Mouse (Mus musculus) right cerebral cortex, postnatal 14 days (tissue): ENCODE data around the gene Arfip1.
"Not testable (repeated sequence)": the region's sequence is repeated elsewhere in the genome, so short reads cannot be mapped to it uniquely, and the experiment has no call there.

Source experiments
- DNase-seq: peaks from one replicate; pipeline ENCODE4 v3.0.0; 2022

Arfip1 gene

DNA sequence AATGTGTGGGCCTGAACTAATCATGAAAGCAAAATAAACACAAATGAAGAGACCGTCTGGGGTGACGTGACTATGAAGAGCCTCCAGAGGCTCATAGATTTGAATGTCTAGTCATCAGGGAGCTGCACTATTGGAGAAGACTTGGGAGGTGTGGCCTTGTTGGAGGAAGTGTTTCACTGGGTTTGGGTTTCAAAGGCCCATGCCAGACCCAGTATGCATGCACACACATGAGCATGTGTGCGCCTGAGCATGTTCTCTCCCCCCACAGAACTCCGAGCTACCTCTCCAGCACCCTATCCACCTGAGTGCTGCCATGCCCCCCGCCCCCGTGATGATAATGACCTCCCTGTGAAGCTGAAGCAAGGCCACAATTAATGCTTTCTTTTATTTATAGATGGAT, 12.8 kb downstream of the Arfip1 start:
- DNase-seq = no peak

DNA sequence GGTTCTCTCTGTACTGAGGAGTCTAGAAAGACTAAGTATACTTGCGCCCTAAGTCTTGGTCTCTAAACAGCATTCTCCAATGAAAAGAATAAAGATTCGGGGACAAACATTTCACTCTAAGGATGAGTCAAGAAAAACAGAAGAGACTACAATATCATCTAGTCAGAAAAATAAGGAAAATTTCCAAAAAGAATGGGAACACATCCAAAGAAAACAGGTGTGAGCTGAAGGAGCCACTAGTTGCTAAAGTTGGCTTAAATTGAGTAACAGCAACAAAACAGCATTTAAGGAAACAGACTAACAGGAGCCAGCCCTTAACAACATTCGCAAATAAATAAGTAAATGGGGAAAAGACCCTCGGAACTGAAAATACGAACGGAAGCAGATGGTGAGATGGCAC, 13.9 kb downstream of the Arfip1 start:
- DNase-seq = no peak

DNA sequence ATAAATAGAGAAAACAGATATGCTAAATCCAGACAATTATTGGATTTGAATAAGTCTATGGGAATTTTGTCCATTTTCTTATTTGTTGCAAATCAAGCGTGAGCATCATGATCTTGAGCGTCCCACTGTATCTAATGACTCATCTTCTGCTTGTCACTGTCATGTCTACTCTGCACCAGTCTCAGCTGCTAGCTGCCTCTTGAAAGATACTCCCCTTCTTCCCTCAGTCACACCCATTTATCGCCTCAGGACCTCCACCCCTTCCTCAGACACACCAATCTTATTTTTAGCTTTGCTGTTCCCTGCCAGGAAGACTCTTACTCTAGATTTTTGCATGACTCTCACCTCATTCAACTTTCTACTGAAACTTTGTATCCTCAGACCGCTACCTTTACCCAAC, 19.0 kb downstream of the Arfip1 start:
- DNase-seq = no peak

DNA sequence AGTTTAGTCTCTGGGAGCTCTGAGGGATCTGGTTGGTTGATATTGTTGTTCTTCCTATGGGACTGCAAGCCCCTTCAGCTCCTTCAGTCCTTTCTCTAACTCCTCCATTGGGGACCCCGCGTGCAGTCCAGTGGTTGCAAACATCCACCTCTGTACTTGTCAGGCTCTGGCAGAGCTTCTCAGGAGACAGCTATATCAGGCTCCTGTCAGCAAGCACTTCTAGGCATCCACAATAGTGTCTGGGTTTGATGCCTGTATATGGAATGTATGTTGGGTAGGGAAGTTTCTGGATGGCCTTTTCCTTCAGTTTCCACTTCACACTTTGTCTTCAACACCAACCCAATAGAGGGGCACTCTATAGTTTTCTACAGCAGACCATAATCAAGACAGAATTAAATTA, 19.5 kb downstream of the Arfip1 start:
- not testable (repeated sequence) for DNase-seq

DNA sequence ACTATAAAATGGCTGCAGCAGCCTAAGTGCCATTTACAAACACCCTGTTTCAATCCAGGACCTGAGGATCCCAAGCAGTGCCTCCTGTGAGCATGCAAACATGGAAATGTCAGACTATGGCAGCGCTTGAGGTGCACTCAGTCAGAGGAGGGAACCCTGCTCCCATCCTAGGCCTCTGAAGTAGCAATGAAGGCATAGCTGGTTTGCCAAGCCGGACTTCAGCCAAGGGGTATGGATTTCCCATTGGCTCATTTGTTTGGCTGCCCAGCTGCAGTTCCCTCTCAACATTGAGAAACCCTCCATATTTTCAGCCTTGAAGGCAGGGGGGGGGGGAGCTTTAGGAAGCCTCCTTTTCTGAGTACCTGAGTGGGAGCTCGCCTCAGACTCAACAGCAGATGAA, 24.1 kb downstream of the Arfip1 start:
- no peak for DNase-seq

DNA sequence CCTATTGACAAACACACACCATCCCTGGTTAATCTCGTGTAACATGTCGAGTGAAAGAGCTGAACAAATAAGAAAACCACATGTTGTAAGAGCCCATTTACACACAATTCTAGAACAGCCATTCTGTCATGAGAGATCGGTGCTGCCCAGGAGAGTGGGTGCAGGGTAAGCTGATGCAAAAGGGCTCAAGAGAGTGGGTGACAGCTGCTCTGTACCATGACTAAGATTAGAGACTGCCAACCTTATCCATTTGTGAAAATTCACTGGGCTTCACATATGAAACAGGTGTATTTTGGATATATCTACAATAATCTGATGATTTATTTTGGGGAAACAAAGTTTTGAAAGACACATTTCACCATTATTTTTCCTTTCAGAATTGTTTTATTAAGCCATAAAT, 26.6 kb downstream of the Arfip1 start:
- DNase-seq = no peak

DNA sequence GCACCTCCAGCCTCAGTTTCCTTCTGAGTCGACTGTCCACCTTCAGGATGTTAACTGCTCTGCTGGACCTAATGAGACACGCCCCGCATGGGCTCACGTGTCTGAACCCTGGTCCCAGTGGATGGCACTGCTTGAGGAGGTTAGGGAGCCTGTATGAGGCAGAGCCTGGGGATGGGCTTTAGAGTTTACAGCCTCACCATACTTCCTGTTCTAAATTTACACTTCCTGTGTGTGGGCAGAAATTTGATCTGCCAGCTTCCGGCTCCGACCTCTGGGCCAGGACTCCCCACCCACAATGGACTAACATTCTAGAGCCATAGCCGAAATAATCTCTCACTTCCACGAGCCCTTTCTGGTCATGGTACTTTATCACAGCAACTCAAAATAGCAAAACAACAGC, 35.2 kb downstream of the Arfip1 start:
- DNase-seq = no peak

DNA sequence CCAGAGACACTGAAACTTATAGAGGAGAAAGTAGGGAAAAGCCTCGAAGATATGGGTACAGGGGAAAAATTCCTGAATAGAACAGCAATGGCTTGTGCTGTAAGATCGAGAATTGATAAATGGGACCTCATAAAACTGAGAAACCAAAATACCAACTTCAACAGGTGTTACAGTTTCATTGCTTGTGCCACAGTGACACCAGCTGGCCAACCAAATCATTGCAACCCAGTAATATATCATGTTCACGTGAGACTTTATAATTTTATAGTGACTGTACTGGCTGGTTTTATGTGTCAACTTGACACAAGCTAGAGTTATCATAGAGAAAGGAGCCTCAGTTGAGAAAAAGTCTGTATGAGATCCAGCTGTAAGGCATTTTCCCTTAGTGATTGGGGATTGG, 40.0 kb downstream of the Arfip1 start:
- peak; percentile 71 for DNase-seq

DNA sequence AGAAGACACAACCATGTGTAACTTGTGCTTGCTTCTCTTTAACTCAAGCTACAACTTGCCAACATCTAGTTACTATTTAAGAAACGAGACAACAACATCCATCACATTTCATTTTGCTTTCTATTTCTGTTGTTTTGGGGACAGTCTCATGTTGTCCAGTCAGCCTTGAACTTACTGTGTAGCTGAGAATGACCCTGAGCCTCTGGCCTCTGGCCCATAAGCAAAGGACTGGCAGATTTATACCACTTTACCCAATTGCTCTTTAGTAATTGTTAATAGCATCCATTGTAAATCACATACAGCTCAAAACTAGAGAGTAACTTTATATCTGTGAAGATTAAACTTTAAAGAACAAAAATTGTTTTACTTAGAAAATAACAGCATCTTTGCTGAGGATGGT, 40.5 kb downstream of the Arfip1 start:
- no peak for DNase-seq

DNA sequence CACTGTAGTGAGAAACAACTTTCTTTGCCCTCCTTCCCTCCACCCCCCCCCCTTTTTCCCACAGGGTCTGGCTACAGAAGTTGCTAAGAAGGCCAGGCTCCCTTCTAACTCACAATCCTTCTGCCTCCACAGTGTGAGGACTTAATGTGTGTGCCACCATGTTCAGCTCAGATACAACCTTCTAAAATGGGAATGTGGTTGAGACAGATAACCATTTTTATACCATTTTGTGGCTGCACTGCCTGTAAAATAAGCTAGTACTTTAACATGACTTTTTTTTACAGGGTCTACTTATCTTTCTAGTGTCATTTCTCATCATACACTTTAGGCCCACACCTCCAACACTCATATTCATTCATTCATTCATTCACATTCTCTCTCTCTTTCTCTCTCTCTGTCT, 41.8 kb downstream of the Arfip1 start:
- no peak for DNase-seq

DNA sequence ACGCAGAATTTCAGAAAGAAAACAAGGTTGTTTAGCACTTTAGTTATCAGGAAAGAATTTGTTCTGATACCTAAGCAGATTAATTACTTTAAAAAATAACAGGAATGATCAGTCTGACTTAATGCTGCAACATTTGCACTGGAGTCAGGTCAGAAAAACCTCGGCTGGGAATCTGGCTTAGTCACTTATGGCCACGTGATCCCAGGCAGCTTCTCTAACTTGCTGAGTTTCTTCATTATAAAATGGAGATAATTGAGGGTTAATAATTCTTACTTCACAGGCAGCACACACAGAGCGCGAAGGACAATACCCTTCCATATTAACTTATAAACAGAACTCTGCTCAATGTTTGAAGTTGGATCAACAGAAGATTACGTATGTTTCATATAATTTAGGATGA, 45.4 kb downstream of the Arfip1 start:
- DNase-seq = no peak

DNA sequence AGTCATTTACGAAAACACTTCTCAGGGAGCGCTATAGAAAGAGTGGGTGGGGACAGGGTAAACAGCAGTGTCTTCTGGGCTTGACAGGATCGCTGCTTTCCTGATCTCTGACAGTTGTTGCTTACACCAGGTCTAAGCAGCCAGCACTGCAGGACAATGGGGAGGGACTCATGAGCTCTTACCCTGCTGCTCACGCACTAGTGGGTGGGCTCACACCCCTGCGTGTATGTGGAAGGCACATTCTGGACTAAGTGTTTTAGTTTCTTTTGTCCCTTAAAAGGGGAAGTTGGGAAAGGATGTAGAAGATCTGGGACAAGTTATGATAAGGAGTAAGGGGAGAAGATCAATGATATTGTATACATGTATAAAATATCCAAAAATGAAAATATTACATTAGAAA, 49.2 kb downstream of the Arfip1 start:
- no peak for DNase-seq

DNA sequence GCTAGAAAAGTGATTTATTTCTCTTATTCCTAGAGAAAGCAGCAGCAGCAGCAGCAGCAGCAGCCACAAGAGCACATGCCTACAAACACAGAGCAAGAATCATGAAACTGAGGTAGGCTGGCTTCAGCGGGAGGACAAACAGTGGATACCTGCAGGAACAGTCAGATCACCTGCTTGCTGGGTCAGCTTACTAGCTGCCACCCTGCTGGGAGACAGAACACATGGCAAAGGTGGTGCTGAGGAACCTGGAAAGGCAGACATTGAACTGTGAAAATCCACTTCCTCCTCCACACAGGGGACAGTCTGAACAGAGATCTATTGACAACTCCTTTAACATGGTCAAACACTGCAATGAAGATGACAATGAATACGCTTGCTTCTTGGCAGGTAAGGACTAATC, 53.4 kb downstream of the Arfip1 start:
- no peak for DNase-seq

DNA sequence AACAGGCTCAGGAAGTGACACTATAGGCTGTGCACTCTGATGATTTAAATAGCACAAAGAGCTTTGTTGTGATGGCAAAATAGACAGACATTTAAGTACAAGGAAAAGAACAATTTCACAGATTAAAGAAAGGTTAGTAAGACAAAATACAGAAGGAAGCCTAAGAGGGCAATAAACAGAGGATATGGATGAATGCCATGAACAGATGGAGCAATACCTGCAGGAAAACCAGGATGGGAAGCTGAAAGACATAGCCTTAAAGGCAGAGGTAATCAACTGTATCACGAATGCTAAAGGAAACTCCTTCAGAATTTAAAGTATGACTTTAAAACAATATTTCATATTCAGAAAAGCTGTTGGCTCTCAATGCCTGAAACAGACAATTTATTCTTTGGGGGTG, 57.5 kb downstream of the Arfip1 start:
- DNase-seq = no peak

DNA sequence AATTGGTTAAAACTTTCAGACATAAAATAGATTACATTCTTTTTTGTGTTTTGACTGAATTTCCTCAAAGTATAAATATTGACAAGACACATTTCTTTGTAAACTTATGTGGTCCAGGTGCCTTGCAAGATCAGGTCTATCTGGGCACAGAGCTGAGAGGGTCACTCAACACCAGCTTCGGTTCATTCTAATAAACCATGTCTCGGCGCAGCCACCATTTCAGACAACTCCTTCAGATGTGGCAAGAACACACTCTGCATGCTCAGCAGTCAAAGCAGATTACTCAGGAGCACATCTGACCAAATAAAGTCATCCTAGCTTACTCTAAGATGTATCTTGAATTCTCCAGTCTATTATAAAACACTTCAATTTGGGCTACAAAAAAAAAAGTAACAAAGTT, 66.3 kb downstream of the Arfip1 start:
- no peak for DNase-seq

DNA sequence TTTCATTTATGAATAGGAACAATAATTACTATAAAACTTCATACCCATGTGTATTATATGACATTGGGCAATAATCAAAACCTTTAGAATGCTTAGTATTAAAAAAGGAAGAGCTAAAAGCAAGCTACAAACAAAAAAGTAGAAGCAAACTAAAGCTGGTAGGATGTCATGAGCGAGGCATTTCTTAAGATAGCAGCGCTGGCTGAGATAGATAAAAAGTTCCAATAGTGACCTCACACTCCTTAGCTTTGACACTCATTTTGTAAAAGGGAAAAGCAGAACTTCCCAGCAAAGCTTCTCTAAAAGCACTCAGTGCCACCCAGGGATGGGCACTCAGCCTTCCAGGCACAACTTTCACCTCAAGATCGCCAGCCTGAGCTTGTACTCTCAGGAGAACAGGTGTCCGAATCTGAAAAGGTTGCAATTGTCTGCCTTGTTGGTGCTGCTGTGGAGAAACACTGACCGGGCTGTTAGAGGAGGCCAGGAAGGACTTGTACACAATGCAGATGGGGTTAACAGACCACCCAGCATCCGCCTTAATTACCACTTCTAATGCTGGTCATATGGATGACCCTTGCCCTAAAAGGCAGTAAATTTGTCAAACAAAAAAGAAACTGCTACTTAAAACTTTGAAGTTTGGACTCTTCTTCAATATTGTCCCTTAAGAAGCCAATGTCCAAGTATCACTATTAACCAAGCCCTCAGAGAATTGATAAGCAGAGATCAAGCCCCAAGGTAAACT, 69.5 kb downstream of the Arfip1 start:
- no peak for DNase-seq

DNA sequence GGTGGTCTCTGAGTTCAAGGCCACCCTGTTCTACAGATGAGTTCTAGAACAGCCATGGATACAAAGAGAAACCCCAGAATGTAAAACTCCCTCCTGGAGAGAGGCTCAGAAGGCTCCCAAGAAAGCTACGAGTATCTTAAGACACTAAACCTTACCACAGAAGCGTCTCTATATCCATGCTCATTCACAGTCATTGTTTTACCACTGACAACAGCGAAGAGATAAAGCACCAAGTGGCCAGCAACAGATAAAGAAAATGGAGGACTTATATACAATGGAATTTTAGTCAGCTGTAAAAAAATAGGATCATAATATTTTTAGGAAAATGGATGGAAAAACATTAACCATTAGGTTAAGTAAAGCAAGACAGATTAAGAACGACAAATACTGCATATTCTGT, 77.2 kb downstream of the Arfip1 start:
- DNase-seq = no peak

DNA sequence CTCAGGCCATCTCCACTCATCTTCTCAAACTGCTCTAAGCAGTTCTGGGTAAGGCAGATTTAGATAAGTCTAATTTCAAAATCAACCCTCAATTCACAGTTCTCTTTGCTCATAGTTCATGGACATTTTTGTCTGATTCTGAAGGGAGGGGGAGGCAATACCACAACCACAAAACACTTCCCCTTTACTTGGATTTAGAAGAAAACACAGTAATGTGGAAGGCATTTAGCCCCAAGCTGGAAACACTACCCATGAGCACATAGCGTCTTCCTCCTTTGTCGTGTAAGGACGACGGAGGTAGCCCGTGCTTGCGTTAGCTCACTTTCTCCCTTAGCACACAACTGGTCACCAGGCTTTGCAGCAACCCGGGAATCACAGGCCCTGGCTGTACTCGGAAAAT, 78.1 kb downstream of the Arfip1 start:
- no peak for DNase-seq

DNA sequence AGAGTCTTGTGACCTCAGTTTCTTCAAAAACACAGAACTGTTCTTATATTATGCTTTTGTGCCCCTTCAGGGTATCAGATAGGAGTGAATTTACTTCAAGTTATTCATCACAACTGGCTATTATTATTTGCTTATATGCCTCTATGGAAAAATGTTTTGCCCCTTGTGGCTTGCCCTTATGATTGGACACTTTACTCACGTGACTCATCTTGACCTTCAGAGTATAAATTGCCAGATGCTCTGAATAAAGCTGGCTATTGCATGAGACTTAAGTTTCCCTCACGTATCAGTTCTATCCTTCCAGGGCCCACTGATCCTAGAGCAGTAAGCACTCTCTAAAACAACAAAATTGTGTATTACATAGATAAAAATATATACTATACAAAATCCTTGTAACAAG, 80.3 kb downstream of the Arfip1 start:
- no peak for DNase-seq

DNA sequence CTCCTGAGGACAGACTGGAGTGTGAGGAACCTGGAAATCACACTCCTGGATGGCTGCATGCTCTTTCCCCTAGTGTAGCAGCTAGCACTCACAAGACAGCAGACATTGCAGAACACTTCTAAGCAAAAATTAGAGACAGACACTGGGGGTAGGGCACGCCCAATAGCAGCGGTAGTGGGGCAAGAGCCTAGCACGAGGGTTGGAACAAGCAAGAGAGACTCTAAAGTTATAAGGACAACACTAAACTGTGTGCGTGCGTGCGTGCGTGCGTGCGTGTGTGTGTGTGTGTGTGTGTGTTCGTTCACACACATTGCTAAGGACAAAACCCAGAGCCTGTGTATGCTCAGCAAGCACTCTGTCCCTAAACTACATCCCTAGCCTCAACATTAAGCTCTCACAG, 81.9 kb downstream of the Arfip1 start:
- no peak for DNase-seq

DNA sequence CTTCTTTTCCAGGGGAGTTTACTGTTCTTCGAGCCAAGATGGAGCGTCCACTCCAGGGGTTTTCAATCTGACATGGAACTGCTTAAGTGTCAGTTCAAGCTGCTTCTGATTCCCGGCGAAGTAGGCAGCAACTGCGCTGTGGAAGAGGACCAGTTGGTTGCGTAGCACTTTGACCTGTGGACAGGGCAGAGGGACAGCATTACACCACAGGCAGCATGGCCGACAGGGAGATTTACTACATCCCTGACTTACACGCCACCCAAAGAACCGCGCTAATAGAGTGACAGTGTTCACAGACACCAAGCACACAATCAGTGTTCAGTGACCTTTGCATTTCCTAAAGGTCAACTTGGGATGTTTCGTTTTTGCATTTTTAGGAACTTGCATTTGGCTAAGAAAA, 84.7 kb downstream of the Arfip1 start:
- no peak for DNase-seq

DNA sequence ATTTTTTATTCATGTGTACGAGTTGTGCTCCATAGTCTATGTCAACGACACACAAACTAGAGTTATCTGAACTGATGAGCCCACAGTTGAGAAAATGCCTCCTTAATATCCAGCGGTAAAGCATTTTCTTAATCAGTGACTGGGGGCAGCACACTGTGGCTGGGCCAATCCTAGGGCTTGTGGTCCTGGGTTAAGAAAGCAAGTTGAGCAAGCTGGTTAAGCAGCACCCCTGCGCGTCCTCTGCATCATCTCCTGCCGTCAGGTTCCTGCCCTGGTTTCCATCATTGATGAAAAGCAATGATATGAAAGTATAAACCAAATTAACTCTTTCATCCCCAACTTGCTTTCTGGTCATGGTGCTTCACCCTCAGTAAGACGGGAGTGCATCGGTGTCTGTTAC, 89.8 kb downstream of the Arfip1 start:
- DNase-seq = no peak

DNA sequence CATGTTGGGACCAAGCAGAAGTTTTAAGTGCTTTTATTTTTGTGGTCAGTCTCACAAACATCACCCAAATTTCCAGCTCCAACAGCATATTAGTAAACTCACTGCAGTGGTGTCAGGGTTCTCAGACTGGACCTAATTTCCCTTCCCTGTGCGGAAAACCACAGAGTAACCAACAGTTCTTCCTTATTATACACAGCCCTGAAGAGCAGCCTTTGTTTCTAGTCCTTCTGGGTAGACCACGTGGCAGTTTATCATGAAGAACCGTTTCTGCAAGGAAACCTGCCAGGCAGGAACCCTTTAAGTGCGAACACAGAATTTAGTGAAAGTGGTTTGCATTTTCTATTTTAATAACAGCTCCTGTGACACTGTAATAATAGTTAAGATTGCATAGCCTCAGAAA, 90.3 kb downstream of the Arfip1 start:
- DNase-seq = no peak

DNA sequence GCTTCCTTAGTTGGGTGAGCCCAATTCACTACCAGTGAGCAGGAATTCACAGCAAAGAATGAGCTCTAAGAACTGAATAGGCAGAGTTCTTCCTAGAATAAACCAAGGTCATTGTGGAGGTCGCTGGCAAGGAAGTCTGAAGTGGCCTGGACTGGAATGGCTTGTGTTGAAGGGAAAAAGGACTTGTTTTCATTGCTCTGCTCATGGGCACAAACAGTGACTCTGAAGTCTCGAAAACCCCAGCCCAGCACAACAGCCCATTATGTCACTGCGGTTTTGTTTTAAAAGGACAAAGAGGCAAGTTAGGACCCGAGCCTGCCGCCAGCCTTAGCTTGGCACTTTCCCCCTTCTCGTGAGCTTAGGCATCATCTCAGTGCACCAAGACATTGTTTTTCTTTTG, 93.7 kb downstream of the Arfip1 start:
- no peak for DNase-seq

DNA sequence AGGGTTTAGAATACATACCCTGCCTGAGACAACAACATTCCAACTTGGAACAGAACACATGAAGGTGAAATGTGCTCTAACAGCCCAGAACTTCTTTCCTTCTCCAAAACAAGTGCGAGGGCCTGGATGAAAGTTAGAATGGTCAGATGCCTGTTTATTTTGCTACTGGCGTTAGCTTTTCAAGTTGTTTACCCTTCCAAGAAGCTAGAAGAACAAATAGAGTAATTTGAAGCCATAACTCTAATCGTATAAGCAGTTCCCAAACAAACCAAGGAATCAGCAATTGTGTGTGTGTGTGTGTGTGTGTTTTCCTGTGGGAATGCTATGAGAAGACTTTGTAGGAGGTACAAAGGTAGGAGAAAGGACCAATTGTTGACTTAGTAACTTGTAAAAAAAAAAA, 97.5 kb downstream of the Arfip1 start:
- DNase-seq = no peak

DNA sequence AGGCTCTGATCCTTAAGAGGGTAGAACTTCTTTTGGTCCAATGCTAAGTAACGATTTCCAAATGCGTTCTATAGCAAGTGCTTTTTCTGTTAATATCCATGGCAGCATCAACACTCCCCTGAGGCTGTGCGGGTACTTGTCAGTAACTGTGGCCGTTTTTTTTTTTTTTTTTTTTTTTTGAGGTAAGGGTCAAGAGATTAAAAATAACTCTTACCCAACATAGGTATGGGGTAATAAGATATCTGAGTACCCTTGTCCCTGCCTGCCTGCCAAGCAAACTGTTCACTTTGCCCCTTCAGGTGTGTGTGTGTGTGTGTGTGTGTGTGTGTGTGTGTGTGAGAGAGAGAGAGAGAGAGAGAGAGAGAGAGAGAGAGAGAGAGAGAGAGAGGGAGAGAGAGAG, 98.1 kb downstream of the Arfip1 start:
- no peak for DNase-seq
